Mouse (Mus musculus) adrenal gland, adult 10 weeks (tissue): Measurements from ENCODE around the gene Gm13283. TPM values are rescaled to one million over a fixed set of nuclear protein-coding genes. Genes with fewer than 3 reads are reported as not detected.

Source experiments
- polyA plus RNA-seq: library from polyadenylated mRNA; stranded (reverse); fragments of 350-450 nt; fragmentation: Illumina TruSeq; extraction: RNeasy Lipid Tissue Mini Kit (QIAGEN cat#74804); gene quantifications from one replicate; pipeline ENCODE4 v1.2.3, GENCODE M21; 2014; ENCODE audit warnings: low read depth, low replicate concordance

The Gm13283 gene
- not detected for polyA plus RNA-seq

DNA sequence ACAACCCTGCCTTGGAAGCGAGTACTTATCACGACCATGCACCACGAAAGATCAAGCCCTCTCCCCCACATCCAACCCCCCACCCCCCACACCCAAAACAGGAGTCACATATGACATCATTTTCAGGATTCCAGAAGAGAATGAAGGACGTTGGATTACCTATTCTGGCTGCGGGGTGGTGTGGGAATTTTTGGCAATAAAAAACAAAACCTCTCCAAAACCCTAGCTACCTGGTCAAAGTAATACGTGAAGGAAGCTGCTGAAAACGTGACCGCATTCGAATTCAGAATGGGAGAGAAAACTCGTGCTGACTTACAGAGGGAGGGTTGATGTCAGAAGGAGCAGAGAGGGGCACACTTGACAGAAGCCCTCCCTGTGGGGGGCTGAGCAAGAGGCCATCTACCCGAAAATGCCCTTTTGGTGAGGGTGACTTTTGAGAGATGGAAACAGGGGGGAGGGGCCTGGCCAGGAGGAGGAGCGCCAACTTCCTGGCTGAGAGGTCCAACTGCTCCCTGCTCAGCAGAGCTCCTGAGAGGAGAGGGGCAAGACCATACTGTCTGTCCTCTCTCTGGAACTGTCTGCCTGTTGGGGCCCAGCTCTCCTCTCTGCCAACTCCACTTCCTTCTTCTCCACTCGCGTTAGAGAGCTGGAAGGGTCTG, at the start of gene Gm13283:
TSS of gene Gm13283 (plus strand) at position 510 of the 659 bp plus-strand sequence.

DNA sequence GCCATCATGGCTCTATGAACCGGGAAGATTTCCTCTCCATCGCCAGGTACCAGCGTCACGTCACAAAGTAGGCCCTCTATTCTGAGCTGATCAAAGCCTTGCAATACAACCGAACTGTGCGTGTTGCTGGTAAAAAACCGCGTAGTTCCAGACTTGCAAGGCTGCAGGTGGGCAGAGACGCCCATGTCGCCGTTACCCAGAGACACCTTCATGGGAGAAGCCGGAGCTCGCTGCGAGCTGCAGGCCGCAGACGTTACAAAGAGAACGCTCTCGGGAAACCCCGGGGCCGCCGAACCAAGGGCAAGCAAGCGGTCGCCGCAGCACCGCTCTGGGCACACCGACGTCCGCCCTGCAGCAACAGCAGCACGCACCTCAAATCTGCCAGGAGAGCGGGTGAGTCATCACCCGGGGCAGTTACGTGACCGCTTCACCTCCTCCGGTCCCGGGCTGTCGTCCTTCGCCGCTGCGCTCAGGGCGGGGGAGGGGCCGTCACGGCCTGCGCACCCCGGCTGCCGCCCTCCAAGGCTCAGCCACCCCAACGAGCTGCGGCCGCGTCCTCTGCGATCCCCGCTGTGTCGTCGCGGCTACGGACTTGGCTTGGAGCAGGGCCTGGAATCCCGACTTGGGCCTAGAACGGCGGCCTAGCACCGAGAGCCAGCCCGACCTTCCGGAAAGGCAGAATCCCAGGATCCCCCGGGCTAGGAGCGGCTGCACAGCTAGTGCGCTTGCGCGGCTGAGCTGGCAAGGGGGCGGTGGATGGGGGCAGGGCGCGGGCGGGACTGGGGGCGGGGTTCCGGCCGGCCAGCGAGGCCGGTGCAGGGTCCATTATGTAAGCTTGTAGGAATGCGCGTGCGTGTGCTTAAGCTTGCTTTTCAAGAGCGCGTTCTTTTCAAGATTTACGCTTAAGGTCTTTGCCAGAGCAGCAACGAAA, 37.9 kb upstream of the Gm13283 start, which contains the start of the genes Gm26566 and Klhl9:
TSS of gene Gm26566 (plus strand) at position 15 of the 931 bp plus-strand sequence.
TSS of gene Klhl9 (minus strand) at position 675 of the 931 bp plus-strand sequence.

DNA sequence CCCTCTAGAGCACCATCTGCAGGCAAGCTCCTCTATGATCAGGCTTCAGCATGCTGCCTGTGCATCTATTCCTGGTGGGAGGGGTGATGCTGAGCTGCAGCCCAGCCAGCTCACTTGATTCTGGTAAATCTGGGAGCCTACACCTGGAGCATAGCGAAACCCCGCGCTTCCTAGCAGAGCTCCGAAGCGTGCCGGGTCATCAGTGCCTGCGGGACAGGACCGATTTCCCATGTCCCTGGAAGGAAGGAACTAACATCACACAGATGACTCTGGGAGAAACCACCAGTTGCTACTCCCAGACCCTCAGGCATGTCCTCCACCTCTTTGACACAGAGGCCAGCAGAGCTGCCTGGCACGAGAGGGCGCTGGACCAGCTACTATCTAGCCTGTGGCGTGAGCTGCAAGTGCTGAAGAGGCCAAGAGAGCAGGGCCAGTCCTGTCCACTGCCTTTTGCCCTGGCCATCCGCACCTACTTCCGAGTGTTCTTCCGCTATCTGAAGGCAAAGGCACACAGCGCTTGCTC, 5.0 kb upstream of the Gm13283 start, which contains the start of gene Gm13271:
TSS of gene Gm13271 (plus strand) at position 51 of the 523 bp plus-strand sequence.

DNA sequence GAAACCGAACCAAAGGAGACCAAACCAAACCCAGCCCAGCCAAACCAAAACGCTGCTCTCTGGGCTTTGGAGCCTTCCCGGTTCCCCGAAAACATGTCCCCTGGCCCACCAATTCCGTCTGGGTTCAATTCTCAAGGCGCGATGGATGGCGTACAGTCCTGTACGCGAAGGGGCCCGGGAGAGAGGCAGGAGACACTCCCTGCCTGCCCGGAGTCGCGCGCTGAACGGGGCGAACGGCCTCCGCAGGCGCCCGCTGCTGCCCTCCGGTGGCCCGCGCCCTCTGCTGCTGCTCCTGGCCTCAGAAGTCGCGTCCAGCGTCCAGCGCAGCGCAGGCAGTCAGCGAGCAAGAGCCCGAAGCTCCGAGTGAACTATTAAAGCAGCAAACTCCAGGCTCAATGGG, 13.6 kb downstream of the Gm13283 start, which contains the start of gene Gm13290:
TSS of gene Gm13290 (plus strand) at position 301 of the 400 bp plus-strand sequence.

DNA sequence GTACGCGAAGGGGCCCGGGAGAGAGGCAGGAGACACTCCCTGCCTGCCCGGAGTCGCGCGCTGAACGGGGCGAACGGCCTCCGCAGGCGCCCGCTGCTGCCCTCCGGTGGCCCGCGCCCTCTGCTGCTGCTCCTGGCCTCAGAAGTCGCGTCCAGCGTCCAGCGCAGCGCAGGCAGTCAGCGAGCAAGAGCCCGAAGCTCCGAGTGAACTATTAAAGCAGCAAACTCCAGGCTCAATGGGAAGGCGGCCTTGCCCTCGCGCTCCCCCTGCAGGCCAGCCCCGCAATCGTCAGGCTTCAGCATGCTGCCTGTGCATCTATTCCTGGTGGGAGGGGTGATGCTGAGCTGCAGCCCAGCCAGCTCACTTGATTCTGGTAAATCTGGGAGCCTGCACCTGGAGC, 16.7 kb downstream of the Gm13283 start, which contains the start of gene Gm13289:
TSS of gene Gm13289 (plus strand) at position 301 of the 400 bp plus-strand sequence.

DNA sequence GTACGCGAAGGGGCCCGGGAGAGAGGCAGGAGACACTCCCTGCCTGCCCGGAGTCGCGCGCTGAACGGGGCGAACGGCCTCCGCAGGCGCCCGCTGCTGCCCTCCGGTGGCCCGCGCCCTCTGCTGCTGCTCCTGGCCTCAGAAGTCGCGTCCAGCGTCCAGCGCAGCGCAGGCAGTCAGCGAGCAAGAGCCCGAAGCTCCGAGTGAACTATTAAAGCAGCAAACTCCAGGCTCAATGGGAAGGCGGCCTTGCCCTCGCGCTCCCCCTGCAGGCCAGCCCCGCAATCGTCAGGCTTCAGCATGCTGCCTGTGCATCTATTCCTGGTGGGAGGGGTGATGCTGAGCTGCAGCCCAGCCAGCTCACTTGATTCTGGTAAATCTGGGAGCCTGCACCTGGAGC, 19.6 kb downstream of the Gm13283 start, which contains the start of gene Gm13272:
TSS of gene Gm13272 (plus strand) at position 301 of the 400 bp plus-strand sequence.

DNA sequence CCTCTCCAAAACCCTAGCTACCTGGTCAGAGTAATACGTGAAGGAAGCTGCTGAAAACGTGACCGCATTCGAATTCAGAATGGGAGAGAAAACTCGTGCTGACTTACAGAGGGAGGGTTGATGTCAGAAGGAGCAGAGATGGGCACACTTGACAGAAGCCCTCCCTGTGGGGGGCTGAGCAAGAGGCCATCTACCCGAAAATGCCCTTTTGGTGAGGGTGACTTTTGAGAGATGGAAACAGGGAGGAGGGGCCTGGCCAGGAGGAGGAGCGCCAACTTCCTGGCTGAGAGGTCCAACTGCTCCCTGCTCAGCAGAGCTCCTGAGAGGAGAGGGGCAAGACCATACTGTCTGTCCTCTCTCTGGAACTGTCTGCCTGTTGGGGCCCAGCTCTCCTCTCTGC, 21.9 kb downstream of the Gm13283 start, which contains the start of gene Ifnz:
TSS of gene Ifnz (plus strand) at position 301 of the 400 bp plus-strand sequence.

DNA sequence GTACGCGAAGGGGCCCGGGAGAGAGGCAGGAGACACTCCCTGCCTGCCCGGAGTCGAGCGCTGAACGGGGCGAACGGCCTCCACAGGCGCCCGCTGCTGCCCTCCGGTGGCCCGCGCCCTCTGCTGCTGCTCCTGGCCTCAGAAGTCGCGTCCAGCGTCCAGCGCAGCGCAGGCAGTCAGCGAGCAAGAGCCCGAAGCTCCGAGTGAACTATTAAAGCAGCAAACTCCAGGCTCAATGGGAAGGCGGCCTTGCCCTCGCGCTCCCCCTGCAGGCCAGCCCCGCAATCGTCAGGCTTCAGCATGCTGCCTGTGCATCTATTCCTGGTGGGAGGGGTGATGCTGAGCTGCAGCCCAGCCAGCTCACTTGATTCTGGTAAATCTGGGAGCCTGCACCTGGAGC, 25.5 kb downstream of the Gm13283 start, which contains the start of gene Gm13276:
TSS of gene Gm13276 (plus strand) at position 301 of the 400 bp plus-strand sequence.

DNA sequence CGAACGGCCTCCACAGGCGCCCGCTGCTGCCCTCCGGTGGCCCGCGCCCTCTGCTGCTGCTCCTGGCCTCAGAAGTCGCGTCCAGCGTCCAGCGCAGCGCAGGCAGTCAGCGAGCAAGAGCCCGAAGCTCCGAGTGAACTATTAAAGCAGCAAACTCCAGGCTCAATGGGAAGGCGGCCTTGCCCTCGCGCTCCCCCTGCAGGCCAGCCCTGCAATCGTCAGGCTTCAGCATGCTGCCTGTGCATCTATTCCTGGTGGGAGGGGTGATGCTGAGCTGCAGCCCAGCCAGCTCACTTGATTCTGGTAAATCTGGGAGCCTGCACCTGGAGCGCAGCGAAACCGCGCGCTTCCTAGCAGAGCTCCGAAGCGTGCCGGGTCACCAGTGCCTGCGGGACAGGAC, 28.5 kb downstream of the Gm13283 start, which contains the start of gene Gm13277:
TSS of gene Gm13277 (plus strand) at position 231 of the 400 bp plus-strand sequence.

DNA sequence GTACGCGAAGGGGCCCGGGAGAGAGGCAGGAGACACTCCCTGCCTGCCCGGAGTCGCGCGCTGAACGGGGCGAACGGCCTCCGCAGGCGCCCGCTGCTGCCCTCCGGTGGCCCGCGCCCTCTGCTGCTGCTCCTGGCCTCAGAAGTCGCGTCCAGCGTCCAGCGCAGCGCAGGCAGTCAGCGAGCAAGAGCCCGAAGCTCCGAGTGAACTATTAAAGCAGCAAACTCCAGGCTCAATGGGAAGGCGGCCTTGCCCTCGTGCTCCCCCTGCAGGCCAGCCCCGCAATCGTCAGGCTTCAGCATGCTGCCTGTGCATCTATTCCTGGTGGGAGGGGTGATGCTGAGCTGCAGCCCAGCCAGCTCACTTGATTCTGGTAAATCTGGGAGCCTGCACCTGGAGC, 31.3 kb downstream of the Gm13283 start, which contains the start of gene Gm13278:
TSS of gene Gm13278 (plus strand) at position 301 of the 400 bp plus-strand sequence.

DNA sequence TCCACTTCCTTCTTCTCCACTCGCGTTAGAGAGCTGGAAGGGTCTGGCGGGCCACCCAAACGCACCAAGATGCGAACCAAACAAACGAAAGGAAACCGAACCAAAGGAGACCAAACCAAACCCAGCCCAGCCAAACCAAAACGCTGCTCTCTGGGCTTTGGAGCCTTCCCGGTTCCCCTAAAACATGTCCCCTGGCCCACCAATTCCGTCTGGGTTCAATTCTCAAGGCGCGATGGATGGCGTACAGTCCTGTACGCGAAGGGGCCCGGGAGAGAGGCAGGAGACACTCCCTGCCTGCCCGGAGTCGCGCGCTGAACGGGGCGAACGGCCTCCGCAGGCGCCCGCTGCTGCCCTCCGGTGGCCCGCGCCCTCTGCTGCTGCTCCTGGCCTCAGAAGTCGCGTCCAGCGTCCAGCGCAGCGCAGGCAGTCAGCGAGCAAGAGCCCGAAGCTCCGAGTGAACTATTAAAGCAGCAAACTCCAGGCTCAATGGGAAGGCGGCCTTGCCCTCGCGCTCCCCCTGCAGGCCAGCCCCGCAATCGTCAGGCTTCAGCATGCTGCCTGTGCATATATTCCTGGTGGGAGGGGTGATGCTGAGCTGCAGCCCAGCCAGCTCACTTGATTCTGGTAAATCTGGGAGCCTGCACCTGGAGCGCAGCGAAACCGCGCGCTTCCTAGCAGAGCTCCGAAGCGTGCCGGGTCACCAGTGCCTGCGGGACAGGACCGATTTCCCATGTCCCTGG, 34.2 kb downstream of the Gm13283 start, which contains the start of gene Gm13275:
TSS of gene Gm13275 (plus strand) at position 552 of the 740 bp plus-strand sequence.

DNA sequence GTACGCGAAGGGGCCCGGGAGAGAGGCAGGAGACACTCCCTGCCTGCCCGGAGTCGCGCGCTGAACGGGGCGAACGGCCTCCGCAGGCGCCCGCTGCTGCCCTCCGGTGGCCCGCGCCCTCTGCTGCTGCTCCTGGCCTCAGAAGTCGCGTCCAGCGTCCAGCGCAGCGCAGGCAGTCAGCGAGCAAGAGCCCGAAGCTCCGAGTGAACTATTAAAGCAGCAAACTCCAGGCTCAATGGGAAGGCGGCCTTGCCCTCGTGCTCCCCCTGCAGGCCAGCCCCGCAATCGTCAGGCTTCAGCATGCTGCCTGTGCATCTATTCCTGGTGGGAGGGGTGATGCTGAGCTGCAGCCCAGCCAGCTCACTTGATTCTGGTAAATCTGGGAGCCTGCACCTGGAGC, 37.2 kb downstream of the Gm13283 start, which contains the start of gene Gm13279:
TSS of gene Gm13279 (plus strand) at position 301 of the 400 bp plus-strand sequence.

DNA sequence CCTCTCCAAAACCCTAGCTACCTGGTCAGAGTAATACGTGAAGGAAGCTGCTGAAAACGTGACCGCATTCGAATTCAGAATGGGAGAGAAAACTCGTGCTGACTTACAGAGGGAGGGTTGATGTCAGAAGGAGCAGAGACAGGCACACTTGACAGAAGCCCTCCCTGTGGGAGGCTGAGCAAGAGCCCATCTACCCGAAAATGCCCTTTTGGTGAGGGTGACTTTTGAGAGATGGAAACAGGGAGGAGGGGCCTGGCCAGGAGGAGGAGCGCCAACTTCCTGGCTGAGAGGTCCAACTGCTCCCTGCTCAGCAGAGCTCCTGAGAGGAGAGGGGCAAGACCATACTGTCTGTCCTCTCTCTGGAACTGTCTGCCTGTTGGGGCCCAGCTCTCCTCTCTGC, 39.4 kb downstream of the Gm13283 start, which contains the start of gene Gm13285:
TSS of gene Gm13285 (plus strand) at position 301 of the 400 bp plus-strand sequence.

DNA sequence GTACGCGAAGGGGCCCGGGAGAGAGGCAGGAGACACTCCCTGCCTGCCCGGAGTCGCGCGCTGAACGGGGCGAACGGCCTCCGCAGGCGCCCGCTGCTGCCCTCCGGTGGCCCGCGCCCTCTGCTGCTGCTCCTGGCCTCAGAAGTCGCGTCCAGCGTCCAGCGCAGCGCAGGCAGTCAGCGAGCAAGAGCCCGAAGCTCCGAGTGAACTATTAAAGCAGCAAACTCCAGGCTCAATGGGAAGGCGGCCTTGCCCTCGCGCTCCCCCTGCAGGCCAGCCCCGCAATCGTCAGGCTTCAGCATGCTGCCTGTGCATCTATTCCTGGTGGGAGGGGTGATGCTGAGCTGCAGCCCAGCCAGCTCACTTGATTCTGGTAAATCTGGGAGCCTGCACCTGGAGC, 43.0 kb downstream of the Gm13283 start, which contains the start of gene Gm13287:
TSS of gene Gm13287 (plus strand) at position 301 of the 400 bp plus-strand sequence.

DNA sequence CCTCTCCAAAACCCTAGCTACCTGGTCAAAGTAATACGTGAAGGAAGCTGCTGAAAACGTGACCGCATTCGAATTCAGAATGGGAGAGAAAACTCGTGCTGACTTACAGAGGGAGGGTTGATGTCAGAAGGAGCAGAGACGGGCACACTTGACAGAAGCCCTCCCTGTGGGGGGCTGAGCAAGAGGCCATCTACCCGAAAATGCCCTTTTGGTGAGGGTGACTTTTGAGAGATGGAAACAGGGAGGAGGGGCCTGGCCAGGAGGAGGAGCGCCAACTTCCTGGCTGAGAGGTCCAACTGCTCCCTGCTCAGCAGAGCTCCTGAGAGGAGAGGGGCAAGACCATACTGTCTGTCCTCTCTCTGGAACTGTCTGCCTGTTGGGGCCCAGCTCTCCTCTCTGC, 45.3 kb downstream of the Gm13283 start, which contains the start of gene Gm13288:
TSS of gene Gm13288 (plus strand) at position 301 of the 400 bp plus-strand sequence.

Other genes starting within 250 kb of the Gm13283 start
- gene Ifnb1, start 237.3 kb upstream of the Gm13283 start, polyA plus RNA-seq, result not detected
- gene Ifna15, start 201.9 kb upstream of the Gm13283 start, polyA plus RNA-seq, result not detected
- gene Ifna14, start 188.3 kb upstream of the Gm13283 start, polyA plus RNA-seq, result not detected
- gene Ifna9, start 167.7 kb upstream of the Gm13283 start, polyA plus RNA-seq, result not detected
- not detected for gene Ifna12, start 156.7 kb upstream of the Gm13283 start, polyA plus RNA-seq
- gene C87499, start 125.7 kb upstream of the Gm13283 start, polyA plus RNA-seq, result not detected
- gene Ifna13, start 115.7 kb upstream of the Gm13283 start, polyA plus RNA-seq, result not detected
- gene Ifna16, start 83.2 kb upstream of the Gm13283 start, polyA plus RNA-seq, result not detected
- gene Ifna2, start 76.2 kb upstream of the Gm13283 start, polyA plus RNA-seq, result not detected
- not detected for gene Ifnab, start 68.8 kb upstream of the Gm13283 start, polyA plus RNA-seq
- gene Gm26566, start 38.3 kb upstream of the Gm13283 start, polyA plus RNA-seq, result not detected
- 192 TPM for gene Klhl9, start 37.7 kb upstream of the Gm13283 start, polyA plus RNA-seq
- not detected for gene Gm13271, start 5.3 kb upstream of the Gm13283 start, polyA plus RNA-seq
- gene Gm13290, start 13.7 kb downstream of the Gm13283 start, polyA plus RNA-seq, result not detected
- gene Gm13289, start 16.8 kb downstream of the Gm13283 start, polyA plus RNA-seq, result not detected
- not detected for gene Gm13272, start 19.7 kb downstream of the Gm13283 start, polyA plus RNA-seq
- not detected for gene Ifnz, start 22.0 kb downstream of the Gm13283 start, polyA plus RNA-seq
- gene Gm13276, start 25.6 kb downstream of the Gm13283 start, polyA plus RNA-seq, result not detected
- gene Gm13277, start 28.5 kb downstream of the Gm13283 start, polyA plus RNA-seq, result not detected
- not detected for gene Gm13278, start 31.4 kb downstream of the Gm13283 start, polyA plus RNA-seq
- not detected for gene Gm13275, start 34.4 kb downstream of the Gm13283 start, polyA plus RNA-seq
- gene Gm13279, start 37.3 kb downstream of the Gm13283 start, polyA plus RNA-seq, result not detected
- gene Gm13285, start 39.5 kb downstream of the Gm13283 start, polyA plus RNA-seq, result not detected
- gene Gm13287, start 43.1 kb downstream of the Gm13283 start, polyA plus RNA-seq, result not detected
- not detected for gene Gm13288, start 45.4 kb downstream of the Gm13283 start, polyA plus RNA-seq
- not detected for gene Ifna7, start 56.1 kb downstream of the Gm13283 start, polyA plus RNA-seq
- gene Ifna11, start 59.8 kb downstream of the Gm13283 start, polyA plus RNA-seq, result not detected
- gene Ifna6, start 67.3 kb downstream of the Gm13283 start, polyA plus RNA-seq, result not detected
- gene Ifna5, start 75.4 kb downstream of the Gm13283 start, polyA plus RNA-seq, result not detected
- not detected for gene Ifna4, start 81.7 kb downstream of the Gm13283 start, polyA plus RNA-seq
- gene Ifna1, start 90.0 kb downstream of the Gm13283 start, polyA plus RNA-seq, result not detected
- gene Ifne, start 120.1 kb downstream of the Gm13283 start, polyA plus RNA-seq, result not detected